Mouse (Mus musculus): Measurements from ENCODE around the gene Mettl25.

The Mettl25 gene

DNA sequence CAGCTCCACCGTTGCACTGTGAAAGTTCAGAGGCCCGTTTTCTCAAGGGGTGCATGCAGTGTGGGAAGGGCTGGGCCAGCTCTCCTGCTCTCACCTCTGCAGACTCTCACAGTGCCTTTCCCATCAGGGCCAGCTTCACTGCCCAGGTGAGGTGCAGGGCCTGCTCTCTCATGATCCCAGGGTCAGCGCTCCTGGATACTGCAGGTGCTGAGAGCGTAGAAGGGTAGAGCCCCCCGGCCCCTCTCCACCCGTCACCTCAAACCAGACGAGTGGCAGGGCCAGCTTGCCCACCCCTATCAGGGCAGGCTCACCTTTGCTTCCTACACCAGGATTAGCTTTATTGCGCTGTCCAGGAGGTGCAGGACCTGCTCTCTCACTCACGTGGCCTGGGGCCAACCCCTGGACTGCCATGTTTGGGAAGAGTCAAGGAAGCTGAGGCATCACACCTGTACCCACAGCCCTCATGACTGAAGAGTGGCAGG, 68.3 kb downstream of the Mettl25 start:
- CTCF ChIA-PET, result interaction anchor here in 1 of 4 experiments (1.1 kb wide), 1 partner anchor 198 kb away, joined by 4 read pairs; no protein-coding TSS in a partner anchor
- POLR2A ChIA-PET, result interaction anchor here in 1 of 4 experiments (0.6 kb wide), 2 partner anchors 18 to 49 kb away, joined by 4 read pairs; no protein-coding TSS in a partner anchor

DNA sequence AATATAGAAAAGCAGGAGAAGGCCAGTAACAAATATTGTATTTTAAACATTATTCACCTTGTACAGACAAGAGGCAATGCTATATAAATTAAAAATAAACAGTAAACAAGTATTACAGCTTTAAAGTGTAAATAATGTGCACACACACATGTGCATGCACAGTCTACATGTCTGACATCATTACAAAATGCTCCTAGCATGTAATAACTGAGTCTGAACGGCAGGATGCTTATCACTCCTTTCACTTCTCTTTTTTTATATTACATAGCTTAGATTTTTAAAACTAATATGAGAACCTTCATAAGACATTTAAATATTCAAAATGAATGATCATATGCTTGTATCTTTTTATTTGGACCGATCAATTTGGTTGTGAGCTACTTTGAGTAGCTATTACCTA, 77.2 kb downstream of the Mettl25 start:
- CTCF ChIA-PET, result interaction anchor here in 1 of 4 experiments (1.1 kb wide), 1 partner anchor 10 kb away, joined by 3 read pairs; no protein-coding TSS in a partner anchor
- POLR2A ChIA-PET, result no interaction called here

DNA sequence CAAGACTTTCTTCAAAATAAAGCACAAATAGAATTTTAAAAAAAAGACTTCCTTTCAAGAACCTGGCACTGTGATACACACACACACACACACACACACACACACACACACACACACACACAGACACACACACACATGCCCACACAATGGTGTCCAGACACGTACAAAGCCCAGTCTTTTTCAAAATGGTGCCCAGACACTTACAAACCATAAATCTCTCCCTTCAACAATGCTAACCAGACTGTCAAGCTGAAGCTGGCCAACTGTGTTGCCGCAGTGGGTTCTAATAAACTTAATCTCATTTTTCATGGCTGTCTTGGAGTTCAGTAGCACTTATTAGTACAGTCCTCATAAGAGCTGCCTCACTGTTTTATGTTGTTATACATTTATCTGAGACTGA, 80.7 kb downstream of the Mettl25 start:
- CTCF ChIA-PET, result interaction anchor here in 2 of 4 experiments (0.6 to 1.6 kb wide), 2 partner anchors 14 to 1998 kb away, joined by 5 read pairs; no protein-coding TSS in a partner anchor

DNA sequence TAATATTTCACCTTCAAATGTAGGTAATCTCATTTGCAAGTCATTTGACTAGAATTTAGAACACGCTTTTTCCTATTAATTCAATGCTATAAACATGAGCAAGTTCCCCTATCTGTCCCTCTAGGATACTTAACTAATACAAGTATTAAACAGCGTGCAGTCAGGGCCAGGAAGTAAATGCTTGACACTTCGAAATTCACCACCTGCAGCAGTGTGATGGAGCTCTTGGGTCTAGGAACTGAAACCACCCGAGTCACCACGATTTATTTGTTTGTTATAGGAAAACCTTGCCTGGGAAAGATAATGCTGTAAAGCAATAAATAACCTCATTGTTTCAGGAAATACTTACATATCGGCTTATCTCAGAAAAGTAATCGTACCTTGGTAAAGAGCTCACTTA, 81.1 kb downstream of the Mettl25 start:
- CTCF ChIA-PET, result interaction anchor here in 1 of 4 experiments (1.6 kb wide), 1 partner anchor 14 kb away, joined by 5 read pairs; no protein-coding TSS in a partner anchor
- POLR2A ChIA-PET, result interaction anchor here in 2 of 4 experiments (0.7 to 1.8 kb wide), 3 partner anchors 39 to 938 kb away, joined by 3 to 8 read pairs (median 3); partner anchors contain the start of genes Ccdc59 (in 1 of the 2) and Mettl25 (in 1 of the 2)

More for the DNA sequence above, 80.7 kb downstream of the Mettl25 start:
- POLR2A ChIA-PET, result interaction anchor here in 1 of 4 experiments (0.8 to 1.8 kb wide), 3 partner anchors 14 to 938 kb away, joined by 3 to 8 read pairs (median 5); partner anchors contain the start of genes Ccdc59 and Mettl25

DNA sequence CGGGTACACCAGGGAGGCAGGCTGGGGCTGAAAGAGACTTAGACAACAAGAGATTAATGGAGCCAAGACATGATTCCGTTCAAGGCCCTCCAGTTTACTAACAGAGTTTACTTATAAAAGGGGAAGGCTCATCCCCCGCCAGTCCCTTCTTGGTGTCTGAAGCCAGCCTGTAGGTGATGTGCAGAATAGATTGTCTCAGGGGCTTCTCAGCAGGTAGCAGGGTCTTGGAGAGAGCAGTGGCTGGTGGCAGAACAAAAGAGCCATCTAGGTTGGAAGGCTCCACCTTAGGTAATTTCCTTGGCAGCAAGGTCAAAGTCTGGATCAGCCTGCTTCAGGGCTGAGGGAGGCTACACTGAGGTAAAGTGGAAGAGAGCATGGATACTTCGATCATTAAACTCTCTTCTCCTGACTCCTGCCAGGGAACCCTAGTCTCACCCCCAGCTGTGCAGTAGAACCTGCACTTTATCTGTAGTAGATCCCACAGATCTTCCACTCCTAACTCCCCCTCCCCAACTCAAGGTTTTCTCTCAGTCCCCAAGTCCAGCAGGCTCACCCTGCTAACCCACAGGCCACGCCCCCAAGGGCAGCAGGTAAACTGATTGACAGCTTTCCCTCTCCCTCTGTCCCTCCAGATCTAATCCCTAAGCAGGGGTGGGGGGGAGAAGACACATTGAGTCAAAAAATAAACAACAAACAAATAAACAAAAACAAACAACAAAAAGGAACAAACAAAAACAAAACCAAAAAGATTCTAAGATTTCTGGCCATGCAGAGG, 87.2 kb downstream of the Mettl25 start:
- CTCF ChIA-PET, result interaction anchor here in 2 of 4 experiments (0.6 to 1.3 kb wide), 3 partner anchors 20 to 179 kb away, joined by 3 read pairs; no protein-coding TSS in a partner anchor
- POLR2A ChIA-PET, result interaction anchor here in 2 of 4 experiments (0.6 to 3.2 kb wide), 8 partner anchors 12 to 180 kb away, joined by 3 to 13 read pairs (median 4); partner anchors contain the start of genes Ccdc59 (in 2 of the 2), Mettl25 (in 2 of the 2) and Tmtc2 (in 1 of the 2)

DNA sequence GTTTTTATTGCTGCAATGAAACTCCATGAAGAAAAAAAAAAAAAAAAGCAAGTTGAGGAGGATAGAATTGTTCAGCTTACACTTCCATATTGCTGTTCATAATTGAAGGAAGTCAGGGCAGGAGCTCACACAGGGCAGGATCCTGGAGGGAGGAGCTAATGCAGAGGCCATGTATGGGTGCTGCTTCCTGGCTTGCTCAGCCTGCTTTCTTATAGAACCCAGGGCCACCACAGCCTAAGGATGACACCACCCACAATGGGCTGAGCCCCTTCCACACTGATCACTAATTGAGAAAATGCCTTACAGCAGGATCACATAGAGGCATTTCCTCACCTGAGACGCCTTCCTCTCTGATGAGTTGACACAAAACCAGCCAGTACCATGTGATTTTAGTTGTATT, 95.2 kb downstream of the Mettl25 start:
- CTCF ChIA-PET, result no interaction called here
- POLR2A ChIA-PET, result interaction anchor here in 1 of 4 experiments (1.0 kb wide), 1 partner anchor 12 kb away, joined by 7 read pairs; no protein-coding TSS in a partner anchor

DNA sequence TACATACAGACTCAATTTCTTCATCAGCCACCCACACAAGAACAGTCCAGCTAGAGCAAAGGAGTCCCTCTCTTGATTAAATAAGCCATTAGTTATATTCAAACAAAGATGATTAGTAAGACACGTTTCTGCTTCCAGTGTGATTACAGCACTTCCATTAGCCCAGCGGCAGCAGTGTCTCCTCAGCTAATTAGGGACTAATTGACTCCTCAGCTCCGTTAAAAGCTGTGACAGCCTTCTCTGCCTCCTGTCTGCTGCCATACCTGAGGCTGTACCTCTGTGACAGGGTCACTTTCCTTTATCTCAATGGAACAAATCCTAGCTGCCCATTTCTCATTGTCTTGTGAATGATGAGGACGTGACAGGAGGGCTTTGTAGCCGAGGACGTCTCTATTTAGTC, 99.4 kb downstream of the Mettl25 start:
- ChIA-PET CTCF (interaction anchor here in 2 of 4 experiments (0.6 kb wide), 2 partner anchors 133 to 218 kb away, joined by 3 to 5 read pairs; no protein-coding TSS in a partner anchor), POLR2A (no interaction called here)

DNA sequence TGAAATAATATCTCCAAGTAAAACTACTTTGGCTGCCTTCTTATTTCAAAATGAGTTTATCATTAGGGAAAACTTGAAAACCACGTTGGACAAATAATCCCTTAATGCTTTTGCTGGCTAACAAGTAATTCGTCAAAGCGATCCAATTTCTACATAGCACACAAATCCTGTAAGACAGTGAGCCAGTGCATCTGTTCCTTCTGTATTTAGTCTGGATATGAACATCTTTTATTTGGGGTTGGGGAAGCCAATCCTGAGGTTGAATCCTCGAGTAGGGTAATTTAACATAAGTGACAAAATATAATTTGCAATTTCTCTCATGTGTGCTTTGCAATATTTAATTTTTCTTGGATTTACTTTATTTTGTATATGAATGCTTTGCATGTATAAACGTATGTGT, 102.2 kb downstream of the Mettl25 start:
- CTCF ChIA-PET, result no interaction called here
- POLR2A ChIA-PET, result no interaction called here

DNA sequence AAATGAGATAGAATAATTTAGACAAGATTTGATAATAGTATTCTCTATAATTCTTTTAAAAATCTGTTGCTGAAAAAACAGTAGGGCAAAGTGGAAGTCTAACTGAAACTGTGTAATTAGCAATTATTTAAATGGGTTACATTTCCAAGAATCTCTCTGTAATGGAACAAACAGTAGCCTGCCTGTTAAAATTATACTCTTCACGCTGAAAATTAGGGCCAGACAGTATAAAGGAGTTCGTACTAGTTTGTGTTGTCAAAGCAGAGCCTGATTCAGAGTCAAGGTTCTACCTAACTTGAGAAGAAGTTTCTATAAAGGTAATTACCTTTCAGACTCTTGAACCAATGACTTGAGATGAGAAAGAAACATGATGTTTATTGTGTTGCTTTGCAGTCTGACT, 113.4 kb downstream of the Mettl25 start:
- CTCF ChIA-PET, result no interaction called here
- POLR2A ChIA-PET, result no interaction called here

DNA sequence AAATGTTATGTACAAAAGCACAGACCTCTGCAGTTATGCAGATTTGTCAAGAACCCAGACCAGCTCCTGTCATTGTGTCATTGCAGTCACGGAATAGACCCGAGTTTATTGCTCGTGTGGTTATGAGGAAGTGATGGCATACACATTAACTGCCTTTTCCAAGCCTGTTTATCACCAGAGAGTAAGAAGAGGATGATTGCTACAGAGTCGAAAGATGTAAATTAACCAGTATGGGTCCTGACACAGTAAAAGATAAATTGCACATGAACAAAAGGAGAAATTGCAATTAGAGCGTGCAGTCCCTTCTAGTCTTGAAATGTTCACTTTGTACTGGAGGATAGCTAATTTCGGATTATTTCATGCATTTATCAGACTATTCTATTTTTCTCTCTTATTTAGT, 113.8 kb downstream of the Mettl25 start:
- CTCF ChIA-PET, result interaction anchor here in 1 of 4 experiments (0.8 kb wide), 1 partner anchor 12 kb away, joined by 3 read pairs; no protein-coding TSS in a partner anchor
- POLR2A ChIA-PET, result no interaction called here

DNA sequence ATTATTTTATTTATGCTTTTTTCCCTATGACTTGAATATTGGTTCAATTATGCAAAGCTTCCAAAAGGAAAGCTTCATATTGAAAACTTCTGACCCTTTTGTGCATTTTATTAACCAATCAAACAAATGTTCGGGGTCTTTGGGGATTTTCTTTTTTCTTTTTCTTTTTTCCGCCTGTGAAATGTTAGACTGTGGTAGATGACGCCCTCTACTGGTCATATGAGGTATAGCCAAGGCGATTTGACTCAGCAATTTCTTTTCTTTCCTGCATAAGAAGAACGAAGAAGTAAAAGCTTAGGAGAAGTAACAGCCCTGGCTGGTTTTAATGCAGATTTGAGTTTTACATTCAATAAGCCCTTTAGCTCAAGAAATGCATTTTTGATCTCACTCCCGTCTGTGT, 126.3 kb downstream of the Mettl25 start:
- CTCF ChIA-PET, result interaction anchor here (0.6 to 2.3 kb wide), 11 partner anchors 9 to 1101 kb away, joined by 3 to 9 read pairs (median 5); no protein-coding TSS in a partner anchor

DNA sequence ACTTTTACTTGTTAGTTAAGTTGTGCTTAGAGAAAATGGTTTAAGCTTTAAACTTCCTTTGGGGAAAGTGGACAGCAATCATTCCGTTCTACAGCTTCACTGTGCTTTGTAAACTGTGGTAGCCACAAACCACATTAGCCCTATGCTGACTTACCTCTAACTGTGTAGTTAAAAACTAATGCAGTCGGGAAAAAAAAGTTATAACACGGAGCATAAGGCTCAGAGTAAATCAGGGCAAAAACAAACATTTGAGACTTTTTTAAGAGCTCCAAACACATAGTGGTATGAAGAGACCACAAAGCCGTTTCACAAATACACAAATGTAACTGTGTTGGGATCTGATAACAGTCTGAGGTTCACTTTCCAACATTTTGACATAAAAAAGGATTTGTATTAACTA, 126.8 kb downstream of the Mettl25 start:
- ChIA-PET POLR2A (interaction anchor here in 1 of 4 experiments (1.0 to 1.2 kb wide), 2 partner anchors 23 to 140 kb away, joined by 3 read pairs; partner anchors contain the start of gene Tmtc2), CTCF (interaction anchor here (0.6 to 1.7 kb wide), 7 partner anchors 9 to 139 kb away, joined by 3 to 6 read pairs (median 5); no protein-coding TSS in a partner anchor)

More for the DNA sequence above, 126.3 kb downstream of the Mettl25 start:
- POLR2A ChIA-PET, result interaction anchor here in 1 of 4 experiments (1.0 to 1.2 kb wide), 2 partner anchors 24 to 140 kb away, joined by 3 read pairs; partner anchors contain the start of gene Tmtc2

DNA sequence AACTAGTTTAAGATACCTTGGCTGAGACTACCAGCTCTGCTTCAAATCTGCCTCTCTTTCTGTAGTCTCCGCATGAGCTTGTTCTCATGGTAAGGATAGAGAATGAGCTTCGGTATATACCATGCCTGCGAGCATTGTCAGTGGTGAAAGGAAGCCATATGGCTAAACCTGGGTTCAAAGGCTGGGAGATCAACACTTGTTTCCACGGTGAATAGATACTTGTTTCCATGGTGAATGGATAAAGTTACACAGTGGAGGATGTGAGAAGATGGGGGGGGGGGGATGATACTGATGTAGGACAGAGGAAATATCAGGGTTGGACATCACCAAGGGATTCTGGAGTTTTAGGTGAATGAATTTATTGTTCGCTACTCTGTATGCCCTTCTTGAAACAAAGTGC, 128.0 kb downstream of the Mettl25 start:
- CTCF ChIA-PET, result interaction anchor here in 2 of 4 experiments (1.2 to 1.7 kb wide), 2 partner anchors 61 kb away, joined by 3 to 6 read pairs; no protein-coding TSS in a partner anchor

More for the DNA sequence above, 128.0 kb downstream of the Mettl25 start:
- POLR2A ChIA-PET, result interaction anchor here in 1 of 4 experiments (1.1 kb wide), 1 partner anchor 16 kb away, joined by 3 read pairs; no protein-coding TSS in a partner anchor
